Mouse (Mus musculus): Measurements from ENCODE around the gene Stom.

DNA sequence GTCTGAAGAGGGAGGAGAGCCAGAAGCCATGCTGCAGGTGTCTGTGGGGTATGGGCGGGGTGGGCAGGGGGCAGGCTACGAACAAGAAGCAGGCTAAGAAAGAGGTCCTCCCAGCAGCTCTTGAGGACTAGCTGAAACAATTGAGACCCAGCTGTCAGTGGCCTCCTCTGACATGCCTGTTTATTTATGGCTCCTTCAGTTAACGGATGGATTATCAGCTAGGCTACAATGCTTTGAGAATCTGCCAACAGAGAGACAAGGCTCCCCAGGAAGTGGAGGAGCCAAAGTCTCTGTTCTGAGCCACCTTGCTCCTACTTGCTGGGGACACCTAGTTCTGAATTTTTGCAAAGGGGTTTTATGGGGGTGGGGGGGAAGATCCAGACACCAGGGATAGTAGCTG is 44.1 kb downstream of the Stom start:
- no peak for TF ChIP-seq CTCF (IDR thresholded peaks at IDR 0.05; ENCODE audit: low read depth)
- TF ChIP-seq EP300 (IDR thresholded peaks at IDR 0.05; ENCODE audit: low read depth), result no peak

Measured in liver, embryonic 14.5 days (tissue).